Mouse (Mus musculus): Measurements from ENCODE around the gene Fam83d.

DNA sequence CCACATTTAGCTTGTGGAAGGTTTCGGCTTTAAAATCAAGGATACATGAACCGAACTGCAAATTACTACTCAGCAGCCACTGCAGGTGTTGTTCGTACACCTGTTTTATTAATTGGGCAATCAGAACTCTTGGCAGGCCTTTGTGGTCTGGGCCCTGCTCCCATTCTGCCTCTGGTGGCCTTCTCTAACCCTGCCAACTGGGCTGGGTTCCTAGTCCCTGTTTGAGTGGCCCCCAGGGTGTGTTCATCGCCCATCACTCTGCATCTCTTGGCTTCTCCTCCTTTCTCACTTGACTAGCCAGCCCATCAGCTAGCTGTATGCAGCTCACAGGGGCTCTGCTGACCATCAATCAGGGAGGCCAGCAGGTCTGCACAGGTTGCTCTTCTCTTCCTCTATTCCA is 8.8 kb downstream of the Fam83d start:
- no peak for TF ChIP-seq CTCF (IDR thresholded peaks at IDR 0.05; ENCODE audit: insufficient read depth, low read length)
- TF ChIP-seq POLR2A (IDR thresholded peaks at IDR 0.05; ENCODE audit: borderline replicate concordance, extremely low read depth, low read depth, low read length), result no peak
